Mouse (Mus musculus): ENCODE results near the gene Arf6.
"Not testable (repeated sequence)": the region's sequence is repeated elsewhere in the genome, so short reads cannot be mapped to it uniquely, and the experiment has no call there.

The Arf6 gene

DNA sequence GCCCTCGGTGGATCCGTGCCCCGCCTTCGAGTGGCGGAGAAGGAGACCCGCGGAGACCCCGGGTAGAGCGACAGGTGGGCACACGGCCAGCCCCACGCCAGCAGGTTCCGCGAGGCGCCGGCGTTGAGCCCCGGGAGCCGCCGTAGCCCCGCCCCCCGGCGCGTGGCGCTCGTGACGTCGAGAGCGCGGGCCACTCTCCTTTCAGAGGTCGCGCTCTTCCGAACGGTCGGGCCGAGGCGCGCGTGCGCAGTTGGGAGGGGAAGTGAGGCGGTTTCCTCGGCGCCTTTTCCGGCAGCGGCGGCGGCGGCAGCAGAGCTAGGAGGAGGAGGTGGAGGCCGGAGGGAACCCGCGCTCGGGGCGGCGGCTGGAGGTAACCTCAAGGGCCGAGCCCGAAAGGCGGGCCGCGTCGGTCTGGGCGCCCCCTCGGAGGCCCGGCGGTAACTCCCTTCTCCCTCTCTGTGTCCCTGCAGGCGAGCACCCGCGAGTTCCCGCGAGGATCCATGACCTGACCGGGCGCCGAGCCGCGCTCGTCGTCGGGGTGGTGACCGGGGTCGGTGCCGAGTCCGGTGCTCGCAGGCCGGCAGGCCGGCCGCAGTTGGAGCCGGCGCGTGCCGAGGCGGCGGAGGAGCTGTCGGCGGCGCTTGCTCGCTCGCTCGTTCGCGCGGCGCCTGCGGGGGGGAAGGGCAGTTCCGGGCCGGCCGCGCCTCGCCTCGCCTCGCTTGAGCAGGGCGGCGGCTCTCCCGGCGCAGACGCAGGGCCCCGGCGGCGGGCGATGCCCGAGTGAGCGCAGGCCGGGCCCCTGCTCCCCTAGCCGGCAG, at the start of gene Arf6, which contains the start of gene Gm9887:
Arf6 (plus strand) TSS at position 297 of the 818 bp plus-strand sequence.
Gm9887 (minus strand) TSS at position 605 of the 818 bp plus-strand sequence.
- peak; percentile 98 for DNase-seq

DNA sequence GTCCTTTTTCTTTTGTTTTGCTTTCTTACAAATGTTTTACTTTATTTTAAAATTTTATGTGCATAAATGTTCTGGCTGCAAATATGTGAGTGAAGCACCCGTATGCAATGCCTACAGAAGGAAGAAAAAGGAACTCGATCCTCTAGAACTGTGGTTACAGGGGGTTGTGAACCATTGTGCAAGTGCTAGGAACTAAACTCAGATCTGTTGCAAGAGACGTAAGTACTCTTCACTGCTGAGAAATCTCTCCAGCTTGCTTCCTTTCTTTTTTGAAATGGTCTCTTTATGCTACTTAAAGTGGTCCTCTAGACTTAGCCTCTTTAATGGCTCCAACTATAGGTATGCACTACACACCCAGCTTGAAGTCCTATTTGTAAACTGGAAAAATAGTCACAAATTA, 40.8 kb upstream of the Arf6 start:
- DNase-seq = no peak

DNA sequence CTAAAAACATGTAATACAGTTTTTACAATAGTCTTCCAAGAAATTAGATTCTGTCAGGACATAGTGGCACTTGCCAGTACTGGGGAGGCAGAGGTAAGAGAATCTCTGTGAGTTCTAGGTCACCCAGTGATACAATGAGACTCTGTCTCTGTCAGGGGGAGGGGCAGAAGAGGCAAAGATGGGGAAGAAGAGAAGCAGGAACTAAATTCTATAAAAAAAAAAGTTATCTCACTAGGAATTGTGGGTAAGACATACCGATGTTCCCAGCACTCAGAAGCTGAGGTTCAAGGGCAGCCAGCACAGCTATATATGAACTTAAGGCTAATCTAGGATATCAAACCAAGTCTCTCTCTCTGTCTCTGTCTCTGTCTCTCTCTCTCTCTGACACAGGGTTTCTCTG, 39.8 kb upstream of the Arf6 start:
- DNase-seq = no peak

DNA sequence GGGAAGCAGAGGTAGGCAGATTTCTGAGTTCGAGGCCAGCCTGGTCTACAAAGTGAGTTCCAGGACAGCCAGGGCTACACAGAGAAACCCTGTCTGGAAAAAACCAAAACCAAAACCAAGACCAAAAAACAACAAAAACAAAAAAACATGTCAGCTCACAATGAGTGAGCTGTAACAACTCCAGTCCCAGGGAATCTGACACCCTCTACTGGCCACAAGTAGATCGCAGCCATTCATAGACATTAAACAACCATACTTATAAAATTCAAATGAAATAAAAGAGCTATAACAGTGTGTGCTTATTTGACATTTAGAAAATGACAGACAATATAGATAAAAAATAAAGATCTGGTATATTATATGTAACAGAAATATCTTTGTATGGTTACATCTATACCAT, 38.4 kb upstream of the Arf6 start:
- peak; percentile 48 for DNase-seq

DNA sequence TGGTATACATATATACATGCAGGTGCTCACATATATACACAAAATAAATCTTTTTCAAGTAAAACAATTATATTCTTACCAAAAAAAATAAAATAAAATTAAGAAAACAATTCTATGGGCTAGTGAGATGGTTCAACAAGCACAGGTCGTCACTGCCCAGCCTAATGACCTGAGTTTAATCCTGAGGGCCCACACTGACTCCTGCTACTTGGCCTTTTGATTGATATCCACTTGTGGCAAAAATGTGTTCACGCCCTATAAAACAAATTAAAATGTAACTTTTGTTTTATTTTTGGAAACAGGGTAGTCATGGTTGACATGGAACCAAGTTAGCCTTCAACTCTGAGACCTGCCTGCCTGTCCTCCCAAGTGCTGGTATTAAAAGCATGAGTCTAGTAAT, 22.0 kb upstream of the Arf6 start:
- DNase-seq = no peak

DNA sequence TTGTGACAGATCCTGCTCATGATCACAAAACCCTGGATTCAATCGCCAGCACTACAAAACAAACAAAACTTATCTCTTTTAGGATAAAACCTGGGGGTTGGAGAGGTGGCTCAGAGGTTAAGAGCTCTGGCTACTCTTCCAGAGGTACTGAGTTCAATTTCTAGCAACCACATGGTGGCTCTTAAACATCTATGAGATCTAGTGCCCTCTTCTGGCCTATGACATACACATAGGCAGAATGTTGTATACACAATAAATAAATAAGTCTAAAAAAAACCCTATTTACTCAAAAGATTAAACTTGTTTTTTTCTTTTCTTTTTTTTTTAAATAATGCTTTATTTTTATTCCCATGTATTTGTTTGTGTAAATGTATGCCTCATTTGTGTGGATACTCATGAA, 20.3 kb upstream of the Arf6 start:
- no peak for DNase-seq

DNA sequence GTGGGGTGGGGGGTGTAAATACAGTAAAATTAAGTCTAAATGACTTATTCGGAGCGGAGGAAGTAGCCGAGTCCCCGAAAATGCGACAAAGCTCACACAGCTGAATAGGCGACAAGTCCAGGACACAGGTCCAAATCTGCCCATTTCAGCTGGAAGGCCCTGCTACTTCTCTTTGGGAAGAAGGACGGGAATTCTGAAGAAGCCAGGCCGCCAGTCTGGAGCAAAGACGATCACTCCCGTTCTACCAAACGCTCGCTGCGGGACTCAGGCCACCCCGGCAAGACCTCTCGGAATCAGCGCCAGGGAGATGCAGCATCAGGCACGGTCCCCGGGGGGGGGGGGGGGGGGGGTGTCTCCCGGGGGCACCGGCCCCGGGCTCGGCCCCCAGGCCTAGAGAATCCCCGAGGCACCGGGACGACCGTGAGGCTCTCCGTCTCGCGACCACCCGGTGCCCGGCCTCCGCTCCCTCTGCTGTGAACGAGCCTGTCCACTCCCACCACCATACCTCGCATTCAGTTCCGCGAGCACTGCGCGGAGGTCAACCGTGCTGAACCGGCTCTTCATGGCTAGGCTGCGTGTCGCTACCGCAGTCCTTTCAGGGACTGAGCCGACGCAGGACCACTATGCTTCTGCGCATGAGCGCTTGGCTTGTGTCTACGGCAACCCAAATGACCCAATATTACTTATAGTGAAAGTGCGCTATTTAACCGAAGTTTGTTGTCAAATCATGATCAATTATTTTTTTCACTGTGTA, 15.2 kb upstream of the Arf6 start, which contains the start of gene Nemf:
Nemf (minus strand) TSS at position 620 of the 754 bp plus-strand sequence.
- DNase-seq = peak; percentile 81

DNA sequence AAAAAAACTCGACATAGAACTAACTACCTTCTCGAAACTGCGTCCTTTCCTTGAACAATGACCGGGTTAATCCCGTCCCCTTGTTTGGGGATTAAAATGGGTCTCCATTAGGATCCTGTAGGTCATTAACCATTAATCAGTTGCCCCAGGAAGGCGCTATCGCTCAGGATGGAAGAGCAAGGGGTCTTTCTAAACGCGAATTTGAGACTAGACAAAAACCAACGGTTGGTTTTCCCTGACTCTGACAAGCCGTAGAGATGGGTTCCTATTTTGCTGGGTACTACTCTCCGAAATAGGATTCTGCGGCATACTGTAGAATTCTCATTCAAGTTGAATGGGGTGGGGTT, 14.7 kb upstream of the Arf6 start:
- DNase-seq = no peak

DNA sequence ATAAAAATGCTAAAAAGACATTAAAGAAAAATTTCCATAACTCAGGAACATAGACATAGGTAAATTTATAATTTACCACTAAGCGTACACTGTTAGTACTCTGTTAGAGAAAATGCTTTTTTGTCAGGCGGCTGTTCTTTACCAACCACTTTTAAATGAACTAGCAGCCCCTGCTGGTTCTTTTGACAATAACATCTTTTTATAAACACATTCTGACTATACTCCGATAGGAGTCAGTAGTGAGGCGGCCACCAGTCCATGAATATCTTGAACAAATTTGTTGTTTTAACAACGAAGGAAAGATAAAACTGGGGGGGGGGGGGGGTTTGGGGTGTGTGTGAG, 11.3 kb upstream of the Arf6 start:
- peak; percentile 73 for DNase-seq

DNA sequence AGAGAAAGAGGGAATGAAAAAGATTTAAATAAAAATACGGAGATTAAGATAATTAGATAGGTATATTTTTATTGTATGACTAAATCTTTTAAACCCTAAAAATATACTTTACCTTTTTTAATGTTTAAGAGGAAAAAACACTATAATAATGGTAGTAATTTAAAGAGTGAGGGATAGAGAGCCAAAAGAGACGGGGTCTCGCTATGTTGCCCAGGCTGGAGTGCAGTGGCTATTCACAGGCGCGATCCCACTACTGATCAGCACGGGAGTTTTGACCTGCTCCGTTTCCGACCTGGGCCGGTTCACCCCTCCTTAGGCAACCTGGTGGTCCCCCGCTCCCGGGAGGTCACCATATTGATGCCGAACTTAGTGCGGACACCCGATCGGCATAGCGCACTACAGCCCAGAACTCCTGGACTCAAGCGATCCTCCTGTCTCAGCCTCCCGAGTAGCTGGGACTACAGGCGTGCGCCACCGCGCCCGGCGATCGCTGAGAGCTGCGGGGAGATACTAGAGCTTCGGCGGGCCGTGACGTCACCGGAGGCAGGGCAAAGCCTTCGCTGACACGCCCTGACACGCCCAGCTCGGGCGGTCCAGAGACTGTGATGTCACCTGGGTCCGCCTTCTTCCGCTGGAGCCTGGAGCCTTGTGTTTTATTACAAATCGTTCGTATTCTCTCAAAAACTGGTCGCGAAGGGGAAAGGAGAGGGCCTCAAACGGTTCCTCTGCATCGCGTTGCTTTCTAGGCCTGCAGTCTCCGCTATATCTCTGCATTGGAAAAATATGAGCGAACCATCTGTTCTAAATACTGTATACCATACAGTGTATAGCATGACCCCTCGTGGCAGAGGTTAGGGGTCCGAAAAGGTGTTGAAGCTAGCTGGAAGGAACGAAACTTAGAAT, 10.7 kb upstream of the Arf6 start:
- peak; percentile 100 for DNase-seq

DNA sequence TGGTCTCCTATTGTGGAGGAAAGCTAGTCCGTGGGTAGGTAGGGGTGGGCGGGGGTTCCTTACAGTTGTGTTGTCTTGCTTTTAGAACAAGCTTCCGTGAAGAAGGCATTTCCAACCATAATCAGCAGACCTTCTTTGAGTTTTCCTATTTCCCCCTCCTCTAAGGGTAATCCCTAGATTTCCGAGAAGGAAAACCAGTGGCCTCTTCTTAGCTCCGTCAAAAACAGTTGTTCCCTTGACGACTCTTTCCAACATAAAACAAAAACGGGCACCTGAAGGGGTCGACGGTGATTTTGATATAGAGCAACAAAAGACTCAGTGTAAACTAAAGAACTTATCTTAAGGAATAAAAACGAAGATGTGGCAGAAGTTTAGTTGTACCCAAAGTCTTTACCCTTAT, 10.0 kb upstream of the Arf6 start:
- no peak for DNase-seq

DNA sequence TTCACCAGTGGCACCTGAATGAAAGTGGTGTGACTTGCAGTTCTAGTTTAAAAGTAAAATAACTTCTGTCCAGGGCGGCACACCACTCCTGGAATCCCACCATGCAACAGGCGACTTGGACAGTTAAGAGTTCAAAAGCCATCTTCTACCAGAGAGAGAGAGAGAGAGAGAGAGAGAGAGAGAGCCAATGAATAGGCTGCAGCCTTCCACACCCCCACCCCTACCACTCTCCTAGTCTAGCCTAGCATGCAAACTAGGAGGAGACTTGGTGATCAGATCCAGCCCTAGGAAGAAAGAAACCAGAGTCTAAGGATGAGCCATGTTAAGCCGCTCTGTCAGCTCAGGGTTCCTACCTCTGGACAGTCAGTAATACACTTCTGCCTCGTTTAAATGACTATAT, 9.6 kb upstream of the Arf6 start:
- DNase-seq = peak; percentile 21

DNA sequence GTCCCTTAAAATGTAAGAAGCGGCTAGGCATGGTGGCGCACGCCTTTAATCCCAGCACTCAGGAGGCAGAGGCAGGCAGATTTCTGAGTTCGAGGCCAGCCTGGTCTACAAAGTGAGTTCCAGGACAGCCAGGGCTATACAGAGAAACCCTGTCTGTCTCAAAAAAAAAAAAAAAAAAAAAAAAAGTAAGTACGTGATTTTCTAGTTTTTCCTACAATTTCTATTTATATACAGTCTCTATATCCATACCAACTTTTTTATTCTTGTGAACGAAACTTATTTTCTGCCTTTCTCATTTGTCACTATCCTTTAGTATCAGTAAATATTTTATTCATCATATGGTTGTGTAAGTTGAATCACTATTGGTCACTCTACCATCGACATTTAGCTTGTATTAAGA, 8.8 kb upstream of the Arf6 start:
- DNase-seq = not testable (repeated sequence)

DNA sequence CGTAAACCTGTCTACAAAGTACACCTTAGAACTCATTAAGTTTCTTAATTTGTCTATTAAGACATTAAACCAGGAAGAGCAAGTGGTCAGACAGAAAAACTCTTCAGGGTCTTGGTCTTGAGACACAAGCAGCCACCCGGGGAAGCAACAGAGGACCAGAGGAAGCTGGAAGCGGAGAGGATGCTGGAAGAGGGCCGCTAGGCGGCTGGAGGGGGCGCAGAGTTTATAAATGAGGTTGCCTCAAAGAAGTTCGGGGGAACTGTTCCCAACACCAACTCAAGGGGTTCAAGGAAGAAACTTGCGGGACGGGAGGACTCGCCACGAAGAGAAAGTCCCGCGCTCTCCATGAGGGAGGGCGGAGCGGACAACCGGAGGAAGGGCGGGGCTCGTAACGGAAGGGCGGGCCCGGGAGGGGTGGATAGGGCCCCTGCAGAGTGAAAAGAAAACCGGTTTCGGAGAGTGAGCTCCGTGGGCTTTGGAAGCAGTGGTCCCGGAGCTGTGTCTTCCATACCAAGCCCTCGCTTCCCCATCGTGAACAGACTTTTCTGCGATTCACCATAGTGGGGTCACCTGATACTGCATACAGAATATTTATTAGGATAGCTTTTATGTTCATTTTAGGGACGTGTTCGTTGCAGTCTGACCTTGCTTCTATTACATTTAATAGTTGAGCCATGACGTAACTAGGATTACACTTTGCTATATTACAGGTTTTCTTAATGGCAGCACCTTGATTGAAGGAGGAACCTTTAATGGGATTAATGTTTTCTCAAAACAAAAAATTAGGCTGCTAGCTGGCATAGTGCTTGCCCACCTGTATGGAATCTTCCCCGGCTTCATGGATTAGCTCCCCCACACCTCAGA, 7.8 kb upstream of the Arf6 start:
- peak; percentile 84 for DNase-seq

DNA sequence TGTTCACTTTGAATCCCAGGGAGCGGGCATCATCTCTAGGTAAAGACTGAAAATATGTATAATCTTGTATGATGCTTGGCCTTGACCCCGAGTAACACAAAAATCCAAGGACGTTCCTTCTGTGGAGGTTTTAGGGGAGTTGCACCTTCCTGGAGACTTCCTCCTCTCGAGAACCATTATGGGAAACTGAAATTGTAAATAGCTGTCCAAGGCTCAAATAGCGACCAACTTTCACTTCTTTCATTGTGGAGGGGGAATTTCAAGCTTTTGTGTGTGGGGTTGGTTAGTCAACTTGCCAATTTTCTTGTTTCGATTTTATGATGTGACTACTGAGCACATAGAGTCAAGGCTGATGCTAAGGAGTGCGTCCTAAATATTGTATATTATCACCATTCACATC, 6.2 kb upstream of the Arf6 start:
- no peak for DNase-seq

DNA sequence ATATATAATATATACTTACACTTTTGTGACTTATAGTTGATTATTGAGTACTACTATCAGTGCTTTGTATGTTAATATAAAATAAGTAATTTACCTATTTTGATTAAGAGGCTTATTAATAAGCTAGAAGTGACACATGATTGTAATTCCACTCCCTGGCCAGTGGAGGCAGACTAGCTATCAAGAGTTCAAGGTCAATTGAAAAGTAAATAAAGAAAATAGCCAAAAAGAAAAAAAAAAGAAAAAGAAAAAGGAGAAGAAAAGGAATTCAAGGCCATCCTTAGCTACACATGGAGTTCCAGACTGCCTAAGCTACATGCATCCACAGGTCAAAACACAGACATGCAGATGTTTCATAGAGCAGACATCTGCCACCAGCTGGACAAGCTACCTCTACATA, 5.5 kb upstream of the Arf6 start:
- no peak for DNase-seq

DNA sequence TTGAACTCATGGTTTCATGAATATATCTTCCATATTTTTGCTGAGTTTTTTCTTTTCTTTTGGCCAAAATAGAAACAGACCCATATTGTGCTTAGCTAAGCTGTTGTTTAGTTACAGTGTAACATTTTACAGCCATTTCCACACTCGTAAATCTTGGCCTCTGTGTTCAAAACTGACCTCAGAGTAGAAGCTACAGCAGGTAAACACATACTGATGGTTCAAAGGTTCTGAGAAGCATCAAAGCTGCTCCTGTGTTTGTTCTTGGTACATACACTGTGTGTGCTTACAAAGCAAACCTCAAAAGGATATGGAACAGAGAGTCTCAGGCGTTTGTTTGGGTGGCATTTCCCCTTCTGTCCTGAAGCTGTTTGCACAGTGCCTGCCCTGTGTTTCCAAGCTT, 4.4 kb upstream of the Arf6 start:
- DNase-seq = no peak

DNA sequence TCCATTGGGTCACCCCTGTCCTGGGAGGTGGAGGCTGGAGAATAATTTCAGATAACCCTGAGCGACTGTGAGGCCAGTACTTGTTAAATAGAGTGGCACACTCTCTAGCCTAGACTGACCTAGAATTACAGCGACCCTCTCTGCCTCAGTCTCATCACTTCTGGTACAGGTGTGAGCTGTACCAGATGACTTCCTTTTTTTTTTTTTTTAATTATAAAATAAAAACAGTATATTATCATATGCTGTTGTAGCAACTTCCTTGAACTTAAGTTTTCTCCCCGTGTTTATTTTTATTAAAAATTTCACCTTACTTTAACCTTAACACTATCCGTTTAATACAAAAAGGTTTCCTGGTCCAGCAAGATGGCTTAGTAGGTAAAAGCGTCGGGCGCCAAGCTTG, 1.0 kb upstream of the Arf6 start:
- DNase-seq = no peak

DNA sequence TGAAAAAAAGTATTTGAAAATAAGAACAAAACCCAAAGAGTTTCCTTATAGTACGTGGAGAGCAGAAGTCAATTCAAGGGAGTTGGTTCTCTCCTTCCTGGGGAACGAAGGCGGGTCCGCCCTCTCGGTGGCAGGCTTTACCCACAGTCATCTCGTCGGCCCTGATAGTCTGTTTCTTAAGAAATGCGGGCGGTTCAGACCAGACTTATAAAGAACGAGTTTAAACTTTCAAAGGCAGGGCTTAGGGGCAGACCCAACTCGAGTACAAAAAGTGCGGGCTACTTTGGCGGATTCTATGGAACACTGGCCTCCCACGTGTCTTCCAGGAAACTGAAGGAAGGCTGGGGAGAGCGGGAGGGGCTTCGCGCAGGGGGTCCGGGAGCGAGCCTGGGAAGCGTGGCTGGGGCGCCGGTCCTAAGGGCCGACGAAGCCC, 513 bp upstream of the Arf6 start:
- DNase-seq = peak; percentile 83

DNA sequence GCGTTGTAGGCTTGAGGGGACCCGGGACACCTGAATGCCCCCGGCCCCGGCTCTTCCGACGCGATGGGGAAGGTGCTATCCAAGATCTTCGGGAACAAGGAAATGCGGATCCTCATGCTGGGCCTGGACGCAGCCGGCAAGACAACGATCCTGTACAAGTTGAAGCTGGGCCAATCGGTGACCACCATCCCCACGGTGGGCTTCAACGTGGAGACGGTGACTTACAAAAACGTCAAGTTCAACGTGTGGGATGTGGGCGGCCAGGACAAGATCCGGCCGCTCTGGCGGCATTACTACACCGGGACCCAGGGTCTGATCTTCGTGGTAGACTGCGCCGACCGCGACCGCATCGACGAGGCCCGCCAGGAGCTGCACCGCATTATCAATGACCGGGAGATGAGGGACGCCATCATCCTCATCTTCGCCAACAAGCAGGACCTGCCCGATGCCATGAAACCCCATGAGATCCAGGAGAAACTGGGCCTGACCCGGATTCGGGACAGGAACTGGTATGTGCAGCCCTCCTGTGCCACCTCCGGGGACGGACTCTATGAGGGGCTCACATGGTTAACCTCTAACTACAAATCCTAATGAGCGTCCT, 881 bp downstream of the Arf6 start:
- peak; percentile 36 for DNase-seq

DNA sequence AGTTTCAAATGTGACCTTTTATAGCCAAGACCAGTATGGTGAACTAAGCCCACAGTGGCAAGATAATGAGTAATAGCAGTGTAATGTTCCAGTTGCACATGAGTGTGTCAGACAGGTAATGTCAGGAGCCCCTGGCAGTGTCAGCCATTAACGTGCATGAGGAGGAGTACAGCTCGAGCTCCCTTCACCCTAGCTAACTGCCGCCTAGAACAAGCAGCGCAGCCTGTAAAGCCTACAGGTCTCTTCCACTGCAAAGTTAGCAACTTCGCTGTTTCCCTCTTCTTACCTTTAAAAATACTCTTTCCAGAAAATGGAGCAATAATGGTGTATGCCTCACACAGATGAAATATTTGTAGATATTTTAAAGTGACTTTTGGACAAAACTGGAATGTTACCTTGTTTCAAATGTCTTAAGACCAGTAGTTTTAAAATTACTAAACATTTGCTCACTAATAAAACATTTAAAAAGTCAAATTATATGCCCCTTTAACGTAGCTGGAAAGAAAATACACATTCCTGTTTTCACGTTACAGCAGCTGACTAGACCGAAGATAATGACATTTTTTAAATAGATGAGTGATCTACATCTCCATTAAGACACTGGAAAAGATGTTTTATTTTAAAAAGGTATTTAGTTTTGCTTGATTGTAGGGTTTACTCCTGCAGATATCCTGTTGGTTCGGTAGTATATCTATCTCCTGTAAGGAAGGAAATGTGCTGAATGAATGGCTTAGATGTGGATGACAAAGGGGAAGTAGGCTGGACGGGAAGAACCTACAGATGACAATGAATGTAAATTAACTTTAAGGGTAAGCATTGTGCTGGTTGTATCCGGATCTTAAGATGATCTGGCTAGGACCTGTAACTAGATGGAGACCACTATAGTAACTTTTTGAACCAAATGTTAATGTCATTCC, 2.2 kb downstream of the Arf6 start:
- peak; percentile 32 for DNase-seq

Measured in thymus, postnatal 25 days (tissue).